Mouse (Mus musculus) G1E (cell line): ENCODE results near the gene Ctnnbl1.

Experiments used
- POLR2AphosphoS5 ChIP-seq: IDR thresholded peaks from 2 replicates; pipeline ENCODE4 v1.6.1; 2012; ENCODE audit warnings: low read depth, low read length, inconsistent platforms; ENCODE audit not compliant: insufficient replicate concordance
- TAL1 ChIP-seq: conservative IDR thresholded peaks from 2 replicates; pipeline ENCODE4 v1.6.1; 2012; ENCODE audit warnings: low read depth, low read length, inconsistent platforms, mixed read lengths

GRCm38 (mm10) chr2:157724574-157724914 is 12.7 kb upstream of the Ctnnbl1 start:
- TF ChIP-seq POLR2AphosphoS5 (no peak), TAL1 (no peak)
